Mouse (Mus musculus) layer of hippocampus, adult 9-10 months (tissue): ENCODE data around the gene Trim33.

Experiments
- DNase-seq: peaks from one replicate; pipeline ENCODE4 v3.0.0; 2022; ENCODE audit warnings: low spot score

Trim33 gene

DNA sequence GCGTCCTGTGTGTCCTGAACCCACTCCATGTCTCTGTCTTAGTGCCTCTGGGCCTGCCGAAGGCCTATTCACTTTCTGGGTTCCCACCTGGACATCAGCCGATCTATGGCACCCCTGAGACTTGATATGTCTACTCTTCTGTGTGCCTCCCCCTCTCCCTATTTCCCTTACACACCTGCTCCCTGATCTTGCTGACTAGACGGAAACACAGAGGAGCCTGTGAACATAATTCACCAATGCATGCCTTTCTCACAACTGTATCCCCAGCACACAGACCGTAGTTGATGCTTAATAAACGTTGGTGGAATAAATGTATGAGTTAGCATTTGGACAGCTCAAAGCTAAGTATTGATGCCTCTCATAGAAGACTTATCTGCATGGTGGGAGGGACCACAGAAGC lies 121.7 kb downstream of the Trim33 start:
- DNase-seq, result no peak

DNA sequence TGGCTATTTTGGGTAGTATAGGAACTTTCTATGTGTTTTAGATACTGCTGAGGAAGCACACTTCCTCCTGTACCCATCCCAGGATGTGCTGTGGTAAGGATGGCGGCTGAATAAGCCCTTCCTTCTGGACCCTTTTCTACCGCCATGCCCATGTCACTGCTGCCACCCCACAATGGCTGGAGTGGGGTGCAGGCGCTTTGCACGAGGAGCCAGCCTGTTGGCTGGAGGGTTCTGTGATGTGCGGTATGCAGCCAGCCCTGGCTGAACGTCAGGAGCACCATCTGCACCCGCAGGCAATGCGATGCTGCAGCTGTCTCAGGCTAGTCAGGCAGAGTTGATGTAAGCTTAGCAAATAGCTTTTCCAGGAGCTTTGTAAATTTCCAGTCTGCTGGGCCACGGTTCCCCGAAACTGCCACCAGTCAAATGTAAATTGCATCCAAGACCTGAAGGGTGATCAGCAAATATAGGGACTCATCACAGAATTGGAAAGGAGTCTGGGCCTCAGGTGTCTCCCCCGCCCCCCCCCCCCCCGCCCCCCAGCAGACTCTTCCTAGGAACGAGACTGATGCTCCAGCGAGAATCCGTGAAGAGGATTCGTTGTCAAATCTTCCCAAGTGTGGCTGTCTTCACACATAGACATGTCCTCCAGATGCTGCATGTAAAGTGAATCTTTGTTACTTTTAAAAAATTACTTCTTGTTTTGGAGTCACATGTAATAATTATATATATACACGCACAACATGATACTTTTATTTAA lies 122.4 kb downstream of the Trim33 start:
- peak; percentile 83 for DNase-seq

DNA sequence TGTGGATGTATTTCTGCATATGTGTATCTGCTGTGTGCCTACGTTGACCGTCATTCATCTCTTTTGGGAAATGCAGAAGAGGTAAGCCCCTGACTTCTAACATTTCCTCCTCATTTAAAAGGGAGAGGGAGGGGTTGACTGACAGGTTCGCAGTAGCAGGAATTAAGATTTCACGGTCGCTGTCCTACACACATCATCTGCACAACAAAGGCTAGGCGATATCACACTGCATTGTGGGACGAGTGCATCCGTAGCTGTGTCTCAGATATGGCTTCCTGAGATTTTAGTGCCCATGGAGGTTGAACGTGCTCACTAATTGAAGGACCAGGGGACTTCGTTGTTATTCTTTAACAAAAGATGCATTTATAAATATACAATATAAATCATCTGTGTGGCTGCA lies 123.1 kb downstream of the Trim33 start:
- no peak for DNase-seq

DNA sequence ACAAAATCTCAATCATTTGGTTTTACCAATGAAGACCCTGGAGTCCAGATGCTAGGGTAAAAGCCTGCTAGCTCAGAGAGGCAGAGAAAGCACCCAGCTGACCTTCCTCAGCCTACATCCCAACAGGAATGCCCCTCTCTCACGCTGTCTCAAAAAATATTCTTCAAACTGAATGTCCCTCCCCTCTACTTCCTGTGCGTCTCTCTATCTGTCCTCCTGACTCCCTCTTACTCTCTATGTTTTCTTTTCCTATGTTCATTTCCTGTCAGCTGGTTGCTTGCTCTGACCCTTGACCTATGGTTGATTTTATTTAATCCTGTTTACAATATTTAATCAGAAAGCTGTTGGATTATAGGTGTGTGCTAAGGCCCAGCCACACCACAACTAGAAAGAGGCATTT lies 126.0 kb downstream of the Trim33 start:
- DNase-seq, result no peak

DNA sequence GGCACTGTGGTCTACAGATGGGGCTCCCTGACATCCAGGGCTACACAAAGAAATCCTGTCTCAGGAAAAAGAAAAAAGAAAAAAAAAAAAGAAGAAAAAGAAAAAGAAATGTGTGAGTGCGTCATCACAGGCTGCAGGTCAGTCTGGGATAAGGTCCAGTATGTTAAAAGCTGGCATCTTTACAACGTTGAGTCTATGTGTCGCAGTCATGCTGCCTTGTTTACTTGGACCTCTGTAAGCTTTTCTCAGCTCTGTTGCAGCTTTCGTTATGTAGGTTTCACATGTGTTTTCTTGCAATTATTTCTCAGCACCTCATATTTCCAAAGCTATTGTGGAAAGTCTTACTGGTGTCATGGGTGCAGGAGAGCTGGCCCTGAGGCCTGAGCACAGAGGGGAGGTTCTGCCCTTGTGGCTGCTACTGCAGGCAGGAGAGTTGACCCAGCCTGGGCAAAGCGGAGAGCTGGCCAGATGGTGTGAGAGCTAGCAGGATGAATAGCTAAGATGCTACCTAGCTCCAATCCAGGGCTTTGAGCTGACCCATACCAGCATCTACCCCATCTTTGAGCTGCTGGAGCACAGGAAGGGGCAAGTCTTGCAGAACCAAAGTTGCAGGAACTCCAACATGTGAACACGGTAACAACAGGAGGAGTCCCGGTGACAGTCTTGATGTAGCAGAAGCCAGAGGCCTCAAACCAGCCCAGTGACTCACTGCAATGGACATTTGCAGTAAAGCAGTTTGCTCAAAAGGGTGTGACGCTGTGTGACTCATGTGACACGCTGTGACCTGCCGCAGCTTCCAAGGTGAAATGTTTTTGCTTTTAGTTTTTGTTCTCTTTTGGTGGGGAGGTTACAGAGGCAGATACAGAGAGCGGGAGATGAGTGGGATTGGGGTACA lies 127.0 kb downstream of the Trim33 start:
- no peak for DNase-seq
